In genomic region chr7:93671827-93672226, GRCm38 (mm10) we compare ENCODE assay signal across 23 mouse cellular contexts.
DNase-seq lines count a peak whose midpoint lies in the region; ATAC-seq and TF ChIP-seq lines count a peak whose summit lies in the region.
"Had no signal": no experiment of that assay in that cellular context is flagged by ENCODE, and none has a peak within 500 bp of the region (broad histone marks: within the 10 kb centered on the region; RNA-seq: fewer than 3 reads in every experiment).

No protein-coding gene starts in this region.

- no peak overlapping the region for H3K4me2 ChIP-seq in forebrain, embryonic 15.5 days (replicated peaks)
- no peak overlapping the region for H3K4me2 ChIP-seq in forebrain, embryonic 12.5 days
- no peak overlapping the region for H3K4me2 ChIP-seq in midbrain, postnatal 0 days (ENCODE audit: low read depth, low read length, poor library complexity, severe bottlenecking)
- H3K4me2 ChIP-seq in midbrain, embryonic 11.5 days: no peak overlapping the region
- H3K4me2 ChIP-seq: heart, embryonic 13.5 days; neural tube, embryonic 12.5 days had no signal

- 0 out of 2 replicates have a peak overlapping the region, but pooled peaks have one; percentile 14 for H3K27ac ChIP-seq in forebrain, embryonic 15.5 days (replicated peaks)
- H3K27ac ChIP-seq in forebrain, embryonic 12.5 days: no peak overlapping the region
- no peak overlapping the region for H3K27ac ChIP-seq in midbrain, postnatal 0 days (ENCODE audit: low read depth, low read length)
- no peak overlapping the region for H3K27ac ChIP-seq in midbrain, embryonic 11.5 days (ENCODE audit: low read depth, low read length)
- H3K27ac ChIP-seq: embryonic facial prominence, embryonic 10.5 days; heart, embryonic 13.5 days; liver, embryonic 14.5 days; macrophage; midbrain, embryonic 10.5 days; neural tube, embryonic 12.5 days had no signal

- H3K36me3 ChIP-seq in forebrain, embryonic 15.5 days: no peaks in the 10 kb centered on the region
- H3K36me3 ChIP-seq in forebrain, embryonic 12.5 days (replicated peaks): no peaks in the 10 kb centered on the region
- no peaks in the 10 kb centered on the region for H3K36me3 ChIP-seq in midbrain, postnatal 0 days (ENCODE audit: insufficient read depth, low read length)
- no peaks in the 10 kb centered on the region for H3K36me3 ChIP-seq in midbrain, embryonic 11.5 days (ENCODE audit: control insufficient read depth, insufficient read depth, low read length)
- H3K36me3 ChIP-seq: embryonic facial prominence, embryonic 10.5 days; heart, embryonic 13.5 days; midbrain, embryonic 10.5 days; neural tube, embryonic 12.5 days had no signal

- WGBS in forebrain, embryonic 15.5 days: 32% methylated on average over 3 of the region's 3 CpGs
- 62% methylated on average over 3 of the region's 3 CpGs for WGBS in forebrain, embryonic 12.5 days
- 61% methylated on average over 3 of the region's 3 CpGs for WGBS in midbrain, postnatal 0 days
- WGBS in midbrain, embryonic 11.5 days: 79% methylated on average over 3 of the region's 3 CpGs

- no peak overlapping the region for H3K9ac ChIP-seq in forebrain, embryonic 15.5 days (replicated peaks)
- H3K9ac ChIP-seq in forebrain, embryonic 12.5 days: no peak overlapping the region
- H3K9ac ChIP-seq in midbrain, postnatal 0 days (replicated peaks; ENCODE audit: low read length, poor library complexity, severe bottlenecking): no peak overlapping the region
- no peak overlapping the region for H3K9ac ChIP-seq in midbrain, embryonic 11.5 days (ENCODE audit: low read length)
- H3K9ac ChIP-seq: heart, embryonic 13.5 days; liver, embryonic 14.5 days; neural tube, embryonic 12.5 days had no signal

- no peaks in the 10 kb centered on the region for H3K9me3 ChIP-seq in forebrain, embryonic 15.5 days
- no peaks in the 10 kb centered on the region for H3K9me3 ChIP-seq in forebrain, embryonic 12.5 days
- no peaks in the 10 kb centered on the region for H3K9me3 ChIP-seq in midbrain, postnatal 0 days (ENCODE audit: low read length)
- no peaks in the 10 kb centered on the region for H3K9me3 ChIP-seq in midbrain, embryonic 11.5 days (ENCODE audit: control insufficient read depth, low read length)
- H3K9me3 ChIP-seq: embryonic facial prominence, embryonic 10.5 days; heart, embryonic 13.5 days; midbrain, embryonic 10.5 days; neural tube, embryonic 12.5 days had no signal

- H3K27me3 ChIP-seq in forebrain, embryonic 15.5 days: no peaks in the 10 kb centered on the region
- H3K27me3 ChIP-seq in forebrain, embryonic 12.5 days: no peaks in the 10 kb centered on the region
- H3K27me3 ChIP-seq in midbrain, postnatal 0 days (ENCODE audit: insufficient read depth, low read length): no peaks in the 10 kb centered on the region
- no peaks in the 10 kb centered on the region for H3K27me3 ChIP-seq in midbrain, embryonic 11.5 days (ENCODE audit: control insufficient read depth, insufficient read depth, low read length)
- H3K27me3 ChIP-seq: CH12.LX; heart, embryonic 13.5 days; neural tube, embryonic 12.5 days had no signal

- peak; percentile 31 for DNase-seq in midbrain, postnatal 0 days (ENCODE audit: low spot score)
- DNase-seq in midbrain, embryonic 11.5 days (ENCODE audit: low spot score, missing footprints): no peak
- DNase-seq in layer of hippocampus, adult 18-20 months (ENCODE audit: low spot score in 2 of 2): peak; percentile 17 to 29
- peak; percentile 2 for DNase-seq in retina, postnatal 1 day
- no peak for DNase-seq in kidney, postnatal 36 days
- no peak for DNase-seq in lung, adult 18-20 months
- DNase-seq: adrenal gland, postnatal 25 days; cerebellum, adult 8-10 months; gastrocnemius, postnatal 10 days; heart, adult 11 months; heart, postnatal 36 days; kidney, adult 8-10 months; kidney, postnatal 14 days; right cerebral cortex, postnatal 4 days had no signal

- H3K4me3 ChIP-seq in forebrain, embryonic 15.5 days: no peak overlapping the region
- no peak overlapping the region for H3K4me3 ChIP-seq in forebrain, embryonic 12.5 days (replicated peaks)
- no peak overlapping the region for H3K4me3 ChIP-seq in midbrain, postnatal 0 days (ENCODE audit: low read depth, low read length)
- H3K4me3 ChIP-seq in midbrain, embryonic 11.5 days (ENCODE audit: low read depth, low read length): no peak overlapping the region
- H3K4me3 ChIP-seq: embryonic facial prominence, embryonic 10.5 days; heart, embryonic 13.5 days; midbrain, embryonic 10.5 days; neural tube, embryonic 12.5 days had no signal

- peak; percentile 80 for ATAC-seq in forebrain, embryonic 15.5 days (replicated peaks)
- no peak for ATAC-seq in forebrain, embryonic 12.5 days (ENCODE audit: low FRiP score)
- ATAC-seq in midbrain, postnatal 0 days (ENCODE audit: low FRiP score): no peak
- ATAC-seq in midbrain, embryonic 11.5 days (ENCODE audit: low FRiP score): no peak

- TF ChIP-seq CTCF in midbrain, postnatal 0 days (IDR thresholded peaks at IDR 0.05): no peak

- no peaks in the 10 kb centered on the region; the same call in 1 of the 2 replicates for H3K4me1 ChIP-seq in forebrain, embryonic 15.5 days
- H3K4me1 ChIP-seq in forebrain, embryonic 12.5 days: no peaks in the 10 kb centered on the region
- no peaks in the 10 kb centered on the region for H3K4me1 ChIP-seq in midbrain, postnatal 0 days (ENCODE audit: insufficient read depth, low read length)
- H3K4me1 ChIP-seq in midbrain, embryonic 11.5 days (ENCODE audit: control insufficient read depth, insufficient read depth, low read length): no peaks in the 10 kb centered on the region
- H3K4me1 ChIP-seq: embryonic facial prominence, embryonic 10.5 days; heart, embryonic 13.5 days; midbrain, embryonic 10.5 days; neural tube, embryonic 12.5 days had no signal

Comparison
In these comparisons a context has a peak if more than half of its experiments do, and no peak if none do; other contexts are left out.
1. DNase-seq: peak in midbrain, postnatal 0 days (single experiment), layer of hippocampus, adult 18-20 months (2 of 2) and retina, postnatal 1 day (single experiment); none in midbrain, embryonic 11.5 days (single experiment), kidney, postnatal 36 days (0 of 2) and lung, adult 18-20 months (0 of 2).